Mouse (Mus musculus) MN1 (cell line): ENCODE results near the gene Olfr1219.

Experiments
- DNase-seq: peaks from one replicate; pipeline ENCODE4 v3.0.0-alpha.2; 2016; ENCODE audit warnings: low spot score

The Olfr1219 gene

DNA sequence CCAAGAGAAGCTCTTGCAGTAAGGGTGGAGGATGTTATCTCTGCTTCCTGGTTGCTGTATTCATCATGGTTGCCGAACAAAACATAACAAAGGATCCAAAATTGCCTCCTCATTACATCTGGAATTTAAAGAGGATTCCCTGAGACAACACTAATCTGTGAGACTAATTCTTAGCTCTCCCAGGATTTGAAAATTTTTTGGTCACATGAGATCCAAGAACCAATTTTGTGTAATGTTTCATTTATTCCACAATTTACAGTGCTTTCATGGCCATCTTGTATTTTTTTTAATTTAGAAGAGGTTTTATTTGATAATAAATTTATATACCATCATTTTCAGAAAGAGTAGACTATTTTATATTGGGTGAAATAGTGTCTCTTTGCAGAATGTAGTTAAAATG lies at the start of gene Olfr1219:
Olfr1219 (minus strand) TSS at position 101 of the 400 bp plus-strand sequence.
- DNase-seq = no peak

DNA sequence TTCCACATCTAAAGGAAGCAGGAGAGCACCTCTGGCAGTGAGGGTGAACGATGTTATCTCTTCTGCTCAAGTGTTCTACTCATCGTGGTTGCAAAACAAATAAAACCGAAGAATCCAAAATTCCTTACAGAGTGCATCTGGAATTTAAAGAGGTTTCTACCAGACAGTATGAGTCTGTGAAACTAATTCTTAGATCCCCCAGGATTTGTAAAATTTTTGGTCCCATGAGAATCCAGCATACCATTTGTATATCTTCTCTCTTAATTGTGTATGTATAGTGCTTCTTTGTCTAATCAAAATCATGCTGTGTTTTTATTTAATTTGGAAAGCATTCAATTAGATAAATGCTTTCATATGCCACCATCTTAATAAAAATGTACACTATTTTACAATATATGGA lies 49.6 kb upstream of the Olfr1219 start, which contains the start of gene Olfr1222:
Olfr1222 (minus strand) TSS at position 101 of the 400 bp plus-strand sequence.
- no peak for DNase-seq

DNA sequence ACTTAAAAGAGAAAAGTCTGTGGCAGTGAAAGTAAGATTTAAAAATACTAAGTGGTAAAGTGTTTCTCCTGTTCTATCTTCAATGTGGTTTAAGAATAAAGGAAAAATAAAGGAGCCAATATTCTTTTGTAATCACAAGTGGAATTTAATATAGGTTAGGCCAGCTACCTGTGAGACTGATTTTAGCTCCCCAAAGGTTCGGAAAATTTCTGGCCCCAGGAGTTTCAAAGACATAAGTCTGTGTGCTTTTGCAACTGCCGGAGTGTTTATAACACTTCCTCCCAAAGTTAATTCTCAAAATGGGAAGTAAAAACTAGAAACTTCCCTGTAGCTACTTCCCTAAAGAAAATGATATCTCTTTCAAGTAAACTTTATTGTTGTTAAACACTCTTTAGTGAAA lies 33.9 kb upstream of the Olfr1219 start, which contains the start of gene Olfr1221:
Olfr1221 (minus strand) TSS at position 101 of the 400 bp plus-strand sequence.
- no peak for DNase-seq

DNA sequence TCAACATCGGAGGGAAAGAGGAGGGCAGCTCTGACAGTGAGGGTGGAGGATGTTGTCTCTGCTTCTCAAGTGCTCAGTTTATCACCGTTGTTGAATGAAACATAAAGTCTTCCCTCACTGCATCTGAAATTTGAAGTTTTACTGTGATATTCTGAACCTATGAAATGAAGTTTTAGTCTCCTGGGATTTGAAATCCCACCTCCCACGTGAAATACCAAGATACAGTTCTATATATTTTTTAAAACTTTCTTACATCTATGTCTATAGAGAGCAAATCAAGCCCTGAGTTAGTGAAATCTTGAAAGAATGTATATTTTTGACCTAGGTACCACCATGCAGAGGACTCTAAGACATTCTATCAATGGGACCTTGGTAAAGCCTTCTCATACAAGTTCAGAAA lies 23.4 kb upstream of the Olfr1219 start, which contains the start of gene Olfr1220:
Olfr1220 (minus strand) TSS at position 101 of the 400 bp plus-strand sequence.
- no peak for DNase-seq

DNA sequence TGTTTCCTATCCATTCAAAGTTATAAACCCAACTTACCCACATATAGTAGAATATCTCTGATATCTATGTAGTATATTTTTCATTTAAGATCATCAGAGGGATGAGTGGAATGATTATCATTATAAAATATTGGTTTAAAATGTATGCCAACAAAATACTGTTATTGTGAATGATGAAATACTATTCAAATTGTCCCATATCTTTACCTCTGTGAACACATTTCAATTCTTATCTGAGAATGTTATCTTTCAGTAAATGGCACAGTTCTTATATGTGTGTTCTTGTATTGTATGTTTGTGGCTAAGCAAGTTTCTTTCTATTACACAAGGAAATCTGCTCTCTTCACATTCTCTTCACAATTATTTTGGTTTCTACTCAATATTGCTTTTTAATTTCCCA lies 22.3 kb upstream of the Olfr1219 start:
- DNase-seq = no peak

DNA sequence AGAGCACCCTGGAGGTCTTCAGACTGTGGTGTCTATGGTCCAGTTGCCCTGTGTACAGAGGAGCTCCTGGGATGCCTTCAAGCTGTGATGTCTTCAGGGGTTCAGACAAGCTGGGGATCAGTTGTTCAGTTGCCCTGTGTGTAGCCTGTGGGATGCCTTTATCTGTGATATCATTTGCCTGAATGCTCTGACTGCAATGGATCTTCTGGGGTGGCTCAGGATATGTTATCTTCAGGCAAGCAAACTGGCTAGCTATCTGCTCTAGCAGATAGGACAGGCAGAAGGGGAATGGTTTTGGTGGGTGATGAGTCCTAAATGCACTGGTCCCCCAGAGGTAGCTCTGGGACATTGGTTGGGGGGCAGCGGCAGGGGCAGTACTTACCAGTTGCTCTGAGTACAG lies 10.5 kb upstream of the Olfr1219 start:
- DNase-seq = no peak

DNA sequence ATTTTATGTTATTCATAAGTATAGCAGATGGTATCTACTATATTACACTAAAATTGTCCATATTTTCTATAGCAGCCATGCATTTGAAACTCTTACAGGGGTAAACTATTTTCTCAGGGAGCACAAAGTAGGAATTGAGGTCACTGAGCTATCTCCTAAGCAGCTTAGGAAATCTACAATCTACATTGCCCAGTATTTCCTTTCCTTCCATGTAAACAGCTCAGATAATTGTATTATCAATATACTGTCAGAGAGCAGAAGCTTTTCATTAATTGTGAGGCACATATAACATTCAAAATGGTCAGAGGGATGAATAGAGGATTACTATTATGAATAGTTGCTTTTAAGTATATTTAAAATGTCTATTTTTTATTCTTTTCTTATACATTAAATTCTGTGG lies 1.8 kb downstream of the Olfr1219 start:
- no peak for DNase-seq

DNA sequence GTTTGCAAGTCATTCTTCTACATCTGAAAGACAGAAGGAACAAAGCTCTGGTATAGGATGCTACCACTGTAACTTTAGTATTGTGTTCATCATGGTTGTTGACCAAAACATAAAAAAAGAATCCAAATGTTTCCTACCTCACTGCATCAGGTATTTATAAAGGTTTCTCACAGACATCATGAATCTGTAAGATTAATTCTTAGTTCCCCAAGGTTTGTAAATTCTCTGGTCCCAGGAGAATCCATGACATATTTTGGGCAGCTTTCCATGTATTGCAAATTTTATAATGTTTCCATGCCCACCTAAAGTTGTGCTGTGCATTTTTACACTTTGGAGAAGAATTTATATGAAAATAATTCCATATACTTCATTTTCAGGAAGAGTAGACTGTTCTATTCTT lies 22.2 kb downstream of the Olfr1219 start, which contains the start of gene Olfr1218:
Olfr1218 (minus strand) TSS at position 101 of the 400 bp plus-strand sequence.
- no peak for DNase-seq

DNA sequence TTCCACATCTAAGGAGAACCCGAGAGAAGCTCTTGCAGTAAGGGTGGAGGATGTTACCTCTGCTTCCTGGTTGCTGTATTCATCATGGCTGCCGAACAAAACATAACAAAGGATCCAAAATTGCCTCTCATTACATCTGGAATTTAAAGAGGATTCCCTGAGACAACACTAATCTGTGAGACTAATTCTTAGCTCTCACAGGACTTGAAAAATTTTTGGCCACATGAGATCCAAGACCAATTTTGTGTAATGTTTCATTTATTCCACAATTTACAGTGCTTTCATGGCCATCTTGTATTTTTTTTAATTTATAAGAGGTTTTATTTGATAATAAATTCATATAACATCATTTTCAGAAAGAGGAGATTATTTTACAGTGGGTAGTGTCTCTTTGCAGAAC lies 51.3 kb downstream of the Olfr1219 start, which contains the start of gene Olfr1217:
Olfr1217 (minus strand) TSS at position 101 of the 400 bp plus-strand sequence.
- DNase-seq = no peak
